Mouse (Mus musculus) spleen, postnatal 10 days (tissue): ENCODE data around the gene Sdc4.
A peak's percentile ranks its signal among the peaks of the same experiment; 100 is the strongest.

Source experiments
- DNase-seq, 2 experiments: peaks; one replicate each; pipeline ENCODE4 v3.0.0; 2021 to 2022; ENCODE audit warnings: low spot score in 2 of 2

Sdc4 gene

GRCm38 (mm10) chr2:164431676-164432465 is 11.8 kb downstream of the Sdc4 start:
- no peak for DNase-seq

DNA sequence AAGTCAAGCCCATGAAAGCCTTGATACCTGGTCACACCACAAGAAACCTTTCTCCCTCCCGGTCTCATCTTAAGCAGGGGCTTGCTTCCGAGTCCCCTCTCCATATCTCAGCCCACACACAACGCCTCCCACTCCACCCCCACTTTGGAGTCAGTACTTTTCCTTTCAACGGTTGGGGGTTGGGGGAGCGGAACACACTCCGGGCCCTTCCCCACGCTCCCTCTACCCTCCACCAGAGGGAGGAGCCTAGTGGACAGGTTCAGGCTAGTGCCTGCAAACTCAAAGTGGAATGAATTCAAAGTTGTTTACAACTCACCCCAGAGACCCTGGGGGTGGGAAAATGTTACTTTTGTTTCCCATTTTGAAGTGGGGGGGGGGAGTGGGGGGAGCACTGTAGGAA is 13.0 kb downstream of the Sdc4 start:
- no peak for DNase-seq

DNA sequence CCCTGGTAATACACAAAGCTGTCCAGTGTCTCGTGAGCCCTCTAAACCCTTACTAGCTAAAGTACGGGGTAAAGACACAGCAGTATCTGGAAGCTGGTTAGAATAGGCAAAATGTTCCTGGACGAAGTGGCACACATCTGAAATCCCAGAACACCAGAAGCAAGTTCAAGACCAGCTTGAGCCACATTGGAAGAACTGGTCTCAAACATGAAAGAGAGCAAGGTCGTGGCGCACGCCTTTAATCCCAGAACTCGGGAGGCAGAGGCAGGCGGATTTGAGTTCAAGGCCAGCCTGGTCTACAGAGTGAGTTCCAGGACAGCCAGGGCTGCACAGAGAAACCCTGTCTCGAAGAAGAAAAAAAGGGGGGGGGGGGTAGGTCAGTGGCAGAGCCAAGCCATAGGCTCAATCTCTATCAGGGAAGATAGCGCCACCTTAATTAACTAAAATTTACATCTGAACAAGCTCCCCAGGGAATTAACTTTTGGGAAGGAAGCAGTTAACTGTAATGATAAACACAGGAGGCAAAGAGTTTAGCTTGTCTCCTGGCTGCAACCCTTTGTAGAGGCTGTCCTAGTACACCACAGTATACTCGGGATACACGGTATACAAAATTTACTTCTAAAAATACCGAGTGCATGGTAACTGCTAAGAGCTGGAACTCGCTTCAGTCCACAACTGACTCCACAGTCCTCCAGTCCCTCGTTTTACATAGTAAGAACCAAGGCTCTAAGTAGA is 13.6 kb downstream of the Sdc4 start:
- DNase-seq = no peak

DNA sequence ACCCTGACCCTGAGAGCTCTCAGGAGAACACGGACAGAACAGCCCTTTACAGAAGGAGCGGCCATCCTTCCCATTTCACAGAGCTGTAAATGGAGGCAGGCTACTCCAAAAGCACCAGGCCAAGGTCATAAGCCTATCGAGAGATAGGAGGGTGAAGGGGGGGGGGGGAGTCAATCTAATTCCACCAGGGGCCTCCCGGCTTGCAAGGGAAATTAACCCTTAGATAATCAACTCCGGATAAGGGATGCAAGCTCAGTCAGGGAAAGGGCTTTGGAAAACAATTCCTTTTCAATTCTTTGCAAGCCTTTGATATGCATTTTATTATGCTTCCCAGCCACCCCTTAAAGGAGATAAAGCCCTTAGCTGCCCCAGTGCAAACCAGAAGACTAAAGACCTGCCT is 15.2 kb downstream of the Sdc4 start:
- no peak for DNase-seq

DNA sequence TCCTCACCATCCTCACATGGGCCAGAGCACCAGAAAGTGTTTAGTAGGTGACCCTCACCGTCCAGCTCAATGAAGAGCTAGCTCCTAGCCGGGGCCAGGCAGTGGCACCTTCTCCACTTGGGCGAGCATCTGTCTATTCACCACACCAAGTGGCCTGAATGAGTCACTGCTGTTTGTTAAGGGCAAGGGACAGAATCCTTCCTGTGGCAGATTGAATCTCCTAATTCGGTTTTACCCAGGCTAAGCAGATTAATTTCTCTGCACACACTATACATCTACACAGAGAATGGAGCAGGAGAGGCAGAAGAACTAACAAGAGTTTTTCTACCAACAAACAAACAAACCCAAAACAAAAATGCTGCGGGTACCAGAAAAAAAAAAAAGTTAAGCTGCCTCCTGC is 16.7 kb downstream of the Sdc4 start:
- no peak for DNase-seq

- DNase-seq = no peak
Observed at GRCm38 (mm10) chr2:164426121-164426520, 17.6 kb downstream of the Sdc4 start.

DNA sequence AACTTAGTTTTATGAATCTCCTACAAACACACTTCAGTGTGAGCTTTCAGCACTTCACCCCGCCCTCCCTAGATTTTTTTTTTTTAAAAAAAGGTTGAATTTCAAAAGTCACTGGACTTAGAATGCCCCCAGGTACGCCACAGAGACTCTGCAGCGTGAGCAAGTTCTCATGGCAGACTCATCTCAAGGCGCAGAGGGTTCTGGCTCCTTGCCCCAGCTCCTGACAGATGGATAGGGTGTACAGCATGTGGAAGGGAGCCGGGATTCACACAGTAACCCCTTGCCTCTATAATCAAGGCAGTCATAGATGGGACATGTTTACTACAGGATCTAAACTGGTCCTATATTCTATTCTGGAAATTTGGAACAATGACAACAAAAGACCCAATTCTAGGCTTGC is 18.3 kb downstream of the Sdc4 start:
- DNase-seq = no peak

DNA sequence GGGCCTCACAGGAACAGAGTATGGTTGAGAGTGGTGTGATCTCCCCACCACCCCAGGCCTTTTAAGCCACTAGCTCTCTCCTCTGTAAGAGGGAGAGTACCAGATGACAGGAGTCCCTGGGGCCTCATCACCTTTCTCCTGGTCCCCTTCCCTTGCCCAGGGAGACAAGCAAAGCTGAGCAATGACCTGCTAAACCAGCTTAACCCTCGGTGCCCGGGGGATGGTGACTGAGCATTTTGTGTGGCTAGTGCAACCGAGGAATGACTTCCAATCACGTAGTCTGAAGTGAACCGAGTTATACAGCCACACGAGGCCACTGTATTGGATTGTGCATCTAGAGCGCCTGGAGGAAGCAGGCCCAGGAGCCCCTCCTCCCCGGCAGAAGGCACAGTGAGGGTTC is 19.3 kb downstream of the Sdc4 start:
- DNase-seq = no peak

- DNase-seq = peak in 1 of 2 experiments; percentile 43
Observed at GRCm38 (mm10) chr2:164423464-164423863, 20.2 kb downstream of the Sdc4 start.

GRCm38 (mm10) chr2:164422675-164423393 is 20.9 kb downstream of the Sdc4 start:
- DNase-seq = peak in 1 of 2 experiments; percentile 58

DNA sequence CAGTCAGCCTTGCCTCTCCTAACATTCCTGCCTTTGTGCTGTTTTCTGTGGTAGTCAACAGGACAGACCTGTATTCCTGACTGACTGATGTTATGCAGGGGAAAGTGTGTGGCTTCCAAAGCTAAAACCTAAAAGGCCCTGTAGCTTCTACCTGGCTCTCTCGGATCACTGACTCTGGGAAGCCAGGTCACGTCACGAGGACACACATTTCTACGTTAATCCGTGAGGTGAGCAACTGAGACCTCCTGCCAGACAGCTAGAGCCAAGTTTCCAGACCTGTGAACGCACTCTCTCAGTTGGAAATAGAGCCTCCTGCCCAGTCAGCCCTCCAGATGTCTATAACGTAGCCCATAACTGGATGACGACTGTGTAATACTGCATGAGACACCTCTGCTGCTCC is 21.7 kb downstream of the Sdc4 start:
- no peak for DNase-seq

- no peak for DNase-seq
Observed at GRCm38 (mm10) chr2:164421306-164421705, 22.4 kb downstream of the Sdc4 start.

DNA sequence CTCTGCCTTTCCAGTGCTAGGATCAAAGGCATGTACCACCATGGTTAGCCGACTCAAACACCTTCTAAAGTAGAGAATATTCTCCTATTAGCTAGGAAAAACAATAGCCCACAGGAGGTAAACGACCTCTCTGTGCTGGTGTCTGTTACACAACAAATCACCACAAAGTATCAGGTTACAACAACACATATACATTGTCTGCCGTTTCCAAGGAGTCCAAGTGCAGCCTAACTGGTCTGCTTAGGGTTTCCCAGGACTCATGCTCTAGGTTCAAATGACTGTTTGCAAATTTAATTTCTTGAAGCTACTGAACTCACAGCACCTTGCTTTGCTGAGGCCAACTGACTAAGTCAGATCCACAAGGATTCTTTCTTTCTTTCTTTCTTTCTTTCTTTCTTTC is 24.2 kb downstream of the Sdc4 start:
- no peak for DNase-seq

DNA sequence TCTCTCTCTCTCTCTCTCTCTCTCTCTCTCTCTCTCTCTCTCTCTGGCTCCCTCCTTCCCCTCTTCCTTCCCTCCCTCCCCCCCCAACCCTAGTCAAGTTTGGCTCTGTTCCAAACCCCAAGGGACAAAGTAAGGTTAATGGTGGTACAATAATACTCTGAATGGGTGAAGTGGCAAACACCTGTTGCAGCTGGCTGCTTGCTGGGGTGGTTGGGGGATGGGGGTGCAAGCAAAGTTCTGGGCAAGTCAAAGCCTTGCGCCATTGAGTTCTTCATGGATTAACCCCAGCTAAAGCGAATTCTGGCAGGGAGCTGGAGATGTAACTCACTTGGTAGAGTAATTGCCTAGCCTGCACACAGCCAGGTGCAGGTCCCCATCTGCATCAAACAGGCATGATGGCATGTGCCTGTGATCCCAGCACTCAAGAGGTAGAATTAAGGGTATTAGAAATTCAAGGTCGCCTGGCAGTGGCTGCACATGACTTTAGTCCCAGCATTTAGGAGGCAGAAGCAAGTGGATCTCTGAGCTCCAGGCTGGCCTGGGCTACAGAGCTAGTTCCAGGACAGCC is 25.3 kb downstream of the Sdc4 start:
- DNase-seq = no peak

- DNase-seq = peak in 1 of 2 experiments; percentile 56
Observed at GRCm38 (mm10) chr2:164417198-164417597, 26.5 kb downstream of the Sdc4 start.

DNA sequence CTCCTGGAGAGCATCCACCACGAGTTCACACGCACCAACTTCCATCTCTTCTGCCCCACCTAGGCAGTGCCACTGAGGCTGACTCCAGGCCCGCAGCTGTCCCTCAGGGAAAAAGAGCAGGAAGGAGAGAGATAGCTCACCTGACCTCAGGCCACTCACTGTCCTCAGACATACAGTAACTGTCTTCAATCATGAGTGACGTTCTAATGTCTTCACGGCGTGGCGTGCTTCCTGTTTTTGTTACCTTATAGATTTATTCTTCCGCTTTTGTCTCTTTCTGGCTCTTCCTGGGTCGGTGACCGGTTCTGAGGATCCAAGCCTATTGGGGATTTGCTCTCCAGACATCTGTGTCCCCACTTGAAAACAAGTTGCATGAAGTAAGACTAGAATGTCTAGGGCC is 29.1 kb downstream of the Sdc4 start:
- no peak for DNase-seq

- DNase-seq = no peak
Observed at GRCm38 (mm10) chr2:164414167-164414566, 29.5 kb downstream of the Sdc4 start.

DNA sequence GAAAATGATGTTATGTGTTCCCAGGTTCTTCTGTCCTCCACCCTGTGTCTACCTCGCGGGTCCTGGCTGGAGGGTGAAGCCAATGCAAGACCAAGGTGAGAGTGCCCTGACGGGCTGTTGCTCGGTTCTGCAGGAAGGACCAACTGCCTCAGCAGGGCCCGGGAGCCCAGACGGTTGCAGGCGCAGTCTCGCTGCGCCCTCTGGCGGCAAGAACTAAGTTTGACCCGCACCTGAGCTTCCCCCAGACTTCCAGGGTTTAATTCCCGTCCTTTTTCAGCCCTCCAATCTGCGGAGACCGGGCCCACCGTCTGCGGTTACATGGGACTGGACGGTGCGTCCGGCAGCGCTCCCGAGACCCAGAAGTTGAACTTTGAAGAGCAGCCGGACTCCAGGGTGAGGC is 36.0 kb downstream of the Sdc4 start:
- DNase-seq = peak; percentile 32 to 64

- DNase-seq = no peak
Observed at GRCm38 (mm10) chr2:164405519-164405918, 38.2 kb downstream of the Sdc4 start.

- DNase-seq = no peak
Observed at GRCm38 (mm10) chr2:164405060-164405459, 38.6 kb downstream of the Sdc4 start, which contains the start of gene Matn4. Gene Matn4 (minus strand): TSS chr2:164405160.

DNA sequence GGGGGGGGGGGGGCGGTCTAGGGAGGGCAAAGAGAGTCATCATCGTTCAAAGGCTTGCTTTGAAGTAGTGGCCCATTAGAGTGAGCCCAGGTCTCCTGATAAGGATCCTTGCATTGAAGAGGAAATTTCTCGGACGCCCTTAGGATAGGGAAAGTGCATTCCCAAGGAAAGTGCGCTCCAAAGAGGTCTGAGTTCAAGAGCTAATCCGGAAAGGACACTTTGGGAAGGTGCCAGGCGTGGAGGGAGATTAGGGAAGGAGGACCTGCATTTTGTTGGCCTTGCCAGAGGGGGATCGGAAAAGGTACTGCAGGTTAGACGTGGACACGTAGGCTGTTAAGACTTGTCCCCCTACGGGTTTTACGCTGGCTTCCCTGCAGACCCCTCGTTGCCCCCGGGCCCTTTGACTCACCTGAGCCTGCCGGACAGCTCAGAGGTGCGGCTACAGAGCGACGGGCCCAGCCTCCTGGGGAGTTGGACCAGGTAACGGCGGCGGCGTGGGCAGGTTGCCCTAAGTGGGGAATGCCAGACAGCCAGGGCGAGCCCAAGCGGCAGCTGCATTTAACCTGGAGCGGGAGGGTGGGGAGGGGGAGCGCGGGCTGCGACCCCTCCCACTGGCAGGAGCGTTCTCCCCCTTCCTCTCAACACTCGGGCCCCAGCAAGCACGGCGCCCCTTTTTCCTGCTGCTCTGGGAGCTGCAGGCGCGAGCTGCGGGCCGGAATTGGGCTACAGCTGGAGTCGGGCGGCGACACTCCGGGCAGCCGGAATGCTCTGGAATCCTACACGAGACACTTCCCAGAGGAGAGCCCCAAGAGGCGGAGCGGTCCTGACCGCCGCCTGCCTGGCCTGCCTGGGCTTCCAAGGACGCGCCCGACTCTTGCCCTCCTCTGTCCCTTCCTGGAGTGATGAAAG is 39.4 kb downstream of the Sdc4 start:
- no peak for DNase-seq
